Mouse (Mus musculus): ENCODE measurements around the gene Tas2r115. TPM values are rescaled to one million over a fixed set of nuclear protein-coding genes. Genes with fewer than 3 reads are reported as not detected.

Tas2r115 gene
- total RNA-seq (2012; rRNA removed): not detected in 2 replicates

- H3K9ac ChIP-seq (ENCODE audit: insufficient read depth, low read depth, low read length, poor library complexity, severe bottlenecking): no peak within 1 kb of the TSS
- TF ChIP-seq MAFK (IDR thresholded peaks at IDR 0.05; ENCODE audit: insufficient read depth, low read depth, low read length) (no peak), ZC3H11A (IDR thresholded peaks at IDR 0.05; ENCODE audit: borderline replicate concordance, low read depth, low read length) (no peak), CHD2 (IDR thresholded peaks at IDR 0.05; ENCODE audit: low read depth, low read length) (no peak), HCFC1 (IDR thresholded peaks at IDR 0.05; ENCODE audit: borderline replicate concordance, insufficient read depth, low read length) (no peak), ZNF384 (IDR thresholded peaks at IDR 0.05; ENCODE audit: low read depth, low read length) (no peak)
- H3K4me1 ChIP-seq (ENCODE audit: control insufficient read depth in 2 of 2, insufficient read depth in 2 of 2, low read length in 2 of 2, poor library complexity in 1 of 2): no peaks in the 10 kb centered on the region
- in situ Hi-C loops (cut with MboI; ENCODE audit: low sequenced_read_pairs in 2 of 2, unreplicated experiment in 2 of 2): no loop called here
- H3K9me3 ChIP-seq (ENCODE audit: control insufficient read depth, insufficient read depth, low read depth, low read length): no peaks in the 10 kb centered on the region
- no peaks in the 10 kb centered on the region for H3K36me3 ChIP-seq (ENCODE audit: control insufficient read depth, insufficient read depth, low read length, poor library complexity, severe bottlenecking)
- H3K4me3 ChIP-seq (ENCODE audit: insufficient read depth in 1 of 2, low read depth in 1 of 2, low read length in 2 of 2, poor library complexity in 1 of 2, severe bottlenecking in 1 of 2): no peak within 1 kb of the TSS
- no peak for DNase-seq (ENCODE audit: low read depth, low spot score)
- H3K27ac ChIP-seq (ENCODE audit: insufficient read depth, low read depth, low read length, poor library complexity, severe bottlenecking): no peak within 1 kb of the TSS
Observed at GRCm38 (mm10) chr6:132737935-132738334, at the start of gene Tas2r115. TSS of gene Tas2r115 (minus strand) at chr6:132738035.

DNA sequence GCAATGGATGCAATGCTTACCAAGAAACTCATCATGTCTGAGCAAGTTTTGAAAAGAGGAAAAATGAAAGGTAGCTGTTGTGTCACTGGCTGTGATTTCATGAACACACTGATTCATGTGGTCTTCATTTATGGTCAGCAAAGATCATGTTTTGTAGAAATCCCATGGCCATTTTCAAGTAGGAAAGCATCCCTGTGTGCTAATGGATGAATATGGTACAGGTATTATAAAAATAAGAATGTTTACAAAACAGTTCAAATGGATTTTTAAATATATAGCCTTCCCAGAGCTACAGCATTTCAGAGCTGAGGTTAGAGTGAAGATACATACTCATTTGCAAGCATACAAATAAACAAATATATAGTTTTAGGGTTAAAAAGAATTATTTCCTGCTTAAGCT lies 40.2 kb upstream of the Tas2r115 start, which contains the start of gene Tas2r136:
Gene Tas2r136, minus strand, starts transcription at position 101 of the 400 bp plus-strand sequence.
- TF ChIP-seq MAFK (IDR thresholded peaks at IDR 0.05; ENCODE audit: insufficient read depth, low read depth, low read length) (no peak), ZC3H11A (IDR thresholded peaks at IDR 0.05; ENCODE audit: borderline replicate concordance, low read depth, low read length) (no peak), ZNF384 (IDR thresholded peaks at IDR 0.05; ENCODE audit: low read depth, low read length) (no peak), HCFC1 (IDR thresholded peaks at IDR 0.05; ENCODE audit: borderline replicate concordance, insufficient read depth, low read length) (no peak), CHD2 (IDR thresholded peaks at IDR 0.05; ENCODE audit: low read depth, low read length) (no peak)
- no peaks in the 10 kb centered on the region for H3K9me3 ChIP-seq (ENCODE audit: control insufficient read depth, insufficient read depth, low read depth, low read length)
- no peaks in the 10 kb centered on the region for H3K4me1 ChIP-seq (ENCODE audit: control insufficient read depth in 2 of 2, insufficient read depth in 2 of 2, low read length in 2 of 2, poor library complexity in 1 of 2)
- no peak within 1 kb of the TSS for H3K27ac ChIP-seq (ENCODE audit: insufficient read depth, low read depth, low read length, poor library complexity, severe bottlenecking)
- H3K4me3 ChIP-seq (ENCODE audit: insufficient read depth in 1 of 2, low read depth in 1 of 2, low read length in 2 of 2, poor library complexity in 1 of 2, severe bottlenecking in 1 of 2): no peak within 1 kb of the TSS
- no peak within 1 kb of the TSS for H3K9ac ChIP-seq (ENCODE audit: insufficient read depth, low read depth, low read length, poor library complexity, severe bottlenecking)
- in situ Hi-C loops (cut with MboI; ENCODE audit: low sequenced_read_pairs in 2 of 2, unreplicated experiment in 2 of 2): no loop called here
- DNase-seq (ENCODE audit: low read depth, low spot score): no peak
- H3K36me3 ChIP-seq (ENCODE audit: control insufficient read depth, insufficient read depth, low read length, poor library complexity, severe bottlenecking): no peaks in the 10 kb centered on the region

DNA sequence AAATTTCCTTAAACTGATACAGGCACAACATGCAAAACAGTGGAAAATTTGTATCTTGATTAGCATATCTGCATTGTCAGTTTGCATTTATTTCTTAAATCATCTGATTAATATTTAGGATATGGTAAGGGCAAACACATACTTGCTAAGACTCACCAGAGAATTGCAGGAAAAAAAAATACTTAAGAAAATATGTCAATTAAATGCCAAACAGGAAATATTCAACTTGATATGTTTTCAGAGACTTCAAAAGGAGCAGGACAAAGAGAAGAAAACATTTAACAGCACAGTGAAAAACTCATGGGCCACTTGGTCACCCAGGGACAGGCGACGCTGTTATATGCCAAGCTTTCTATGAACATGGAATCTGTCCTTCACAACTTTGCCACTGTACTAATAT lies 24.0 kb upstream of the Tas2r115 start, which contains the start of gene Tas2r102:
Gene Tas2r102, plus strand, starts transcription at position 301 of the 400 bp plus-strand sequence.
- Histone ChIP-seq H3K27ac (ENCODE audit: insufficient read depth, low read depth, low read length, poor library complexity, severe bottlenecking) (no peak within 1 kb of the TSS), H3K4me1 (ENCODE audit: control insufficient read depth in 2 of 2, insufficient read depth in 2 of 2, low read length in 2 of 2, poor library complexity in 1 of 2) (peaks cover 0 to 2% of the 10 kb centered on the region in 2 experiments; a peak in 1 of 4 replicates), H3K36me3 (ENCODE audit: control insufficient read depth, insufficient read depth, low read length, poor library complexity, severe bottlenecking) (no peaks in the 10 kb centered on the region), H3K9me3 (ENCODE audit: control insufficient read depth, insufficient read depth, low read depth, low read length) (no peaks in the 10 kb centered on the region), H3K9ac (ENCODE audit: insufficient read depth, low read depth, low read length, poor library complexity, severe bottlenecking) (no peak within 1 kb of the TSS), H3K4me3 (ENCODE audit: insufficient read depth in 1 of 2, low read depth in 1 of 2, low read length in 2 of 2, poor library complexity in 1 of 2, severe bottlenecking in 1 of 2) (no peak within 1 kb of the TSS)
- in situ Hi-C loops (cut with MboI; ENCODE audit: low sequenced_read_pairs in 2 of 2, unreplicated experiment in 2 of 2): no loop called here
- DNase-seq (ENCODE audit: low read depth, low spot score): no peak
- no peak for TF ChIP-seq CHD2 (IDR thresholded peaks at IDR 0.05; ENCODE audit: low read depth, low read length)
- TF ChIP-seq MAFK (IDR thresholded peaks at IDR 0.05; ENCODE audit: insufficient read depth, low read depth, low read length): no peak
- no peak for TF ChIP-seq ZC3H11A (IDR thresholded peaks at IDR 0.05; ENCODE audit: borderline replicate concordance, low read depth, low read length)
- no peak for TF ChIP-seq ZNF384 (IDR thresholded peaks at IDR 0.05; ENCODE audit: low read depth, low read length)
- TF ChIP-seq HCFC1 (IDR thresholded peaks at IDR 0.05; ENCODE audit: borderline replicate concordance, insufficient read depth, low read length): no peak

DNA sequence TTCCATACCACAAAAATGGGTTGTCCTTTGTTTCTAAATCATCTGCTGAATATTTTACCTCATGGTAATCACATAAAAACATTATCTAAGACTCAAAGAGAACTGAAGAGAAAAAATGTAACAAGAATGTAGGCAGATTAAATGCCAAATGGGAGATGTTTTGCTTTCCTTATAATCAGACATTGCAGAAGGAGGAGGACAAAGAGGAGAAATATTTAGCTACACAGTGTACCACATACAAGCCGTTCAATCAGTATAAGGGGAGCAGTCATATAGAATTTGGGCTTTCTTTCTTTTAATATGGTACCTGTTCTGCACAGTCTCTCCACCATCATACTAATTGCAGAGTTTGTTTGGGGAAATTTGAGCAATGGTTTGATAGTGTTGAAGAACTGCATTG lies 16.6 kb upstream of the Tas2r115 start, which contains the start of gene Tas2r124:
Gene Tas2r124, plus strand, starts transcription at position 301 of the 400 bp plus-strand sequence.
- Histone ChIP-seq H3K4me1 (ENCODE audit: control insufficient read depth in 2 of 2, insufficient read depth in 2 of 2, low read length in 2 of 2, poor library complexity in 1 of 2) (no peaks in the 10 kb centered on the region), H3K27ac (ENCODE audit: insufficient read depth, low read depth, low read length, poor library complexity, severe bottlenecking) (no peak within 1 kb of the TSS), H3K9me3 (ENCODE audit: control insufficient read depth, insufficient read depth, low read depth, low read length) (no peaks in the 10 kb centered on the region), H3K4me3 (ENCODE audit: insufficient read depth in 1 of 2, low read depth in 1 of 2, low read length in 2 of 2, poor library complexity in 1 of 2, severe bottlenecking in 1 of 2) (no peak within 1 kb of the TSS), H3K36me3 (ENCODE audit: control insufficient read depth, insufficient read depth, low read length, poor library complexity, severe bottlenecking) (no peaks in the 10 kb centered on the region), H3K9ac (ENCODE audit: insufficient read depth, low read depth, low read length, poor library complexity, severe bottlenecking) (no peak within 1 kb of the TSS)
- no peak for DNase-seq (ENCODE audit: low read depth, low spot score)
- in situ Hi-C loops (cut with MboI; ENCODE audit: low sequenced_read_pairs in 2 of 2, unreplicated experiment in 2 of 2): no loop called here
- no peak for TF ChIP-seq ZNF384 (IDR thresholded peaks at IDR 0.05; ENCODE audit: low read depth, low read length)
- no peak for TF ChIP-seq ZC3H11A (IDR thresholded peaks at IDR 0.05; ENCODE audit: borderline replicate concordance, low read depth, low read length)
- TF ChIP-seq CHD2 (IDR thresholded peaks at IDR 0.05; ENCODE audit: low read depth, low read length): no peak
- TF ChIP-seq HCFC1 (IDR thresholded peaks at IDR 0.05; ENCODE audit: borderline replicate concordance, insufficient read depth, low read length): no peak
- TF ChIP-seq MAFK (IDR thresholded peaks at IDR 0.05; ENCODE audit: insufficient read depth, low read depth, low read length): no peak
